Mouse (Mus musculus): ENCODE measurements at regions not wholly inside any gene's neighbourhood (a gene's known extent, or its start where the extent isn't known, plus 50 kb on each side); places are given as distances from the start of the nearest gene placed in this dataset.
A peak's percentile ranks its signal among the peaks of the same experiment; 100 is the strongest.

DNA sequence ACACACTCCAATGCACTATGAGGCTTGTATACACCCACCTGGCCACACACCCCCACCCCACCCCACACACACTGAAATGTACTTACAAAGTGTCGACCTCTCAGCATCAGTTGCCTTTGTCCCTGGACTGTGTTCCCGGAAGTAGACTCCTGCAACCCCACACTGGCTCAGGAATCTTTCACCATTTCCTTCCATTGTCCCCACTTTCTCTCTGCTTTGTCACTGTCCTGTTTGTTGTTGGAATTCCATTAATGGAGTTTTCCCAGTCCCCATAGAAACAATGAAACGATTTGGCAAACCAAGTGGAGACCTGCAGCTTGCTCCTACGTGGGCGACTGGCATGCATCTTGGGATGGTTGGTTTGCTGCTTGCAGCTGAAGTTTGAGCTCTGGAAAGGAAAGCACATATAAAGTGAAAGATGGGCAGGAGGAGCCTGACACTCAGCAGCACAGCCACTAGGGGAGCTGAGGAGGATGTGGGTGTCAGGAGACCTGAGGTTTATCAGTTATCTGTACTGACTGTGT is 65.2 kb upstream of the Jun start:
- Histone ChIP-seq H3K79me3 (ENCODE audit: low read depth) (no peaks in the 10 kb centered on the region), H3K36me3 (ENCODE audit: control insufficient read depth, insufficient read depth) (no peaks in the 10 kb centered on the region), H3K79me2 (ENCODE audit: control insufficient read depth, insufficient read depth) (no peaks in the 10 kb centered on the region), H3ac (ENCODE audit: control insufficient read depth, insufficient read length, low read depth) (no peak overlapping the region), H3K4me3 (ENCODE audit: insufficient read depth, poor library complexity, severe bottlenecking) (no peak overlapping the region), H3K27me3 (ENCODE audit: control insufficient read depth, insufficient read depth, insufficient read length) (no peaks in the 10 kb centered on the region)
- no peak for TF ChIP-seq MYOD1 (IDR thresholded peaks at IDR 0.05; ENCODE audit: control insufficient read depth, insufficient read length, low read depth)
- TF ChIP-seq FOSL1 (IDR thresholded peaks at IDR 0.05; ENCODE audit: insufficient read depth, low read length, poor library complexity, severe bottlenecking) = no peak
- TF ChIP-seq MYOG (IDR thresholded peaks at IDR 0.05; ENCODE audit: control insufficient read depth, extremely low read depth, insufficient read length) = no peak
- TF ChIP-seq CEBPB (IDR thresholded peaks at IDR 0.05; ENCODE audit: low read depth) = no peak
- no peak for TF ChIP-seq MAX (IDR thresholded peaks at IDR 0.05)
- TF ChIP-seq USF1 (IDR thresholded peaks at IDR 0.05; ENCODE audit: low read depth) = no peak
- no peak for TF ChIP-seq CTCF (IDR thresholded peaks at IDR 0.05; ENCODE audit: control insufficient read depth, insufficient read depth, insufficient read length)

DNA sequence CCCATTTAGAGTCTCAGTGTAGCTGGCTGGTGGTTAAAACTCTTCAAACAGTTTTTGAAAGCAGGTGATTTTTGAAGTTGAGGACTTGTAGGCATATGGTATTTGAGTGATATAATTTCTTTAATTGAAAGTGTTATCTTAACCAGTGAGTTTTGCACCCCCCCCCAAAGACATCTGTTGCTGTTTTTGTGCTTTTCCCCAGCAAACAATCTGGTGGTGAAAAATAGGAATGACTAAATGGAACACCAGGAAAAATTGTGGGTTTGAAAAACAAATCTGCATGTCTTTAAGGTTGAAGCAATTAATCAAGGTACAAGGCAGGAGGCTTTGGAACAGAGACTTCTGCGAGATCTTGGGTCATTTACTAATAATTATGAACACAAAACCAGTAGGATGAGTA is 68.9 kb upstream of the Jun start:
- no peaks in the 10 kb centered on the region for H3K36me3 ChIP-seq (ENCODE audit: control insufficient read depth, insufficient read depth)
- H3K27me3 ChIP-seq (ENCODE audit: control insufficient read depth, insufficient read depth, insufficient read length) = no peaks in the 10 kb centered on the region
- no peak overlapping the region for H3ac ChIP-seq (ENCODE audit: control insufficient read depth, insufficient read length, low read depth)
- no peak for TF ChIP-seq MAX (IDR thresholded peaks at IDR 0.05)
- TF ChIP-seq CTCF (IDR thresholded peaks at IDR 0.05; ENCODE audit: control insufficient read depth, insufficient read depth, insufficient read length) = no peak
- no peak for TF ChIP-seq MYOG (IDR thresholded peaks at IDR 0.05; ENCODE audit: control insufficient read depth, extremely low read depth, insufficient read length)
- no peak for TF ChIP-seq USF1 (IDR thresholded peaks at IDR 0.05; ENCODE audit: low read depth)
- no peaks in the 10 kb centered on the region for H3K79me2 ChIP-seq (ENCODE audit: control insufficient read depth, insufficient read depth)
- H3K79me3 ChIP-seq (ENCODE audit: low read depth) = no peaks in the 10 kb centered on the region
- H3K4me3 ChIP-seq (ENCODE audit: insufficient read depth, poor library complexity, severe bottlenecking) = no peak overlapping the region

- no peak for TF ChIP-seq FOSL1 (IDR thresholded peaks at IDR 0.05; ENCODE audit: insufficient read depth, low read length, poor library complexity, severe bottlenecking)
- no peak for TF ChIP-seq USF1 (IDR thresholded peaks at IDR 0.05; ENCODE audit: low read depth)
- TF ChIP-seq MYOG (IDR thresholded peaks at IDR 0.05; ENCODE audit: control insufficient read depth, extremely low read depth, insufficient read length) = no peak
- no peak for TF ChIP-seq CEBPB (IDR thresholded peaks at IDR 0.05; ENCODE audit: low read depth)
- no peak for TF ChIP-seq MYOD1 (IDR thresholded peaks at IDR 0.05; ENCODE audit: control insufficient read depth, insufficient read length, low read depth)
- no peak for TF ChIP-seq CTCF (IDR thresholded peaks at IDR 0.05; ENCODE audit: control insufficient read depth, insufficient read depth, insufficient read length)
- TF ChIP-seq MAX (IDR thresholded peaks at IDR 0.05) = no peak
- H3K79me3 ChIP-seq (ENCODE audit: low read depth) = no peaks in the 10 kb centered on the region
- H3K36me3 ChIP-seq (ENCODE audit: control insufficient read depth, insufficient read depth) = no peaks in the 10 kb centered on the region
- H3K27me3 ChIP-seq (ENCODE audit: control insufficient read depth, insufficient read depth, insufficient read length) = no peaks in the 10 kb centered on the region
- H3K79me2 ChIP-seq (ENCODE audit: control insufficient read depth, insufficient read depth) = no peaks in the 10 kb centered on the region
- H3ac ChIP-seq (ENCODE audit: control insufficient read depth, insufficient read length, low read depth) = no peak overlapping the region
- no peak overlapping the region for H3K4me3 ChIP-seq (ENCODE audit: insufficient read depth, poor library complexity, severe bottlenecking)
These were observed 73.3 kb upstream of the Jun start for GRCm38 (mm10) chr4:95125346-95125745.

DNA sequence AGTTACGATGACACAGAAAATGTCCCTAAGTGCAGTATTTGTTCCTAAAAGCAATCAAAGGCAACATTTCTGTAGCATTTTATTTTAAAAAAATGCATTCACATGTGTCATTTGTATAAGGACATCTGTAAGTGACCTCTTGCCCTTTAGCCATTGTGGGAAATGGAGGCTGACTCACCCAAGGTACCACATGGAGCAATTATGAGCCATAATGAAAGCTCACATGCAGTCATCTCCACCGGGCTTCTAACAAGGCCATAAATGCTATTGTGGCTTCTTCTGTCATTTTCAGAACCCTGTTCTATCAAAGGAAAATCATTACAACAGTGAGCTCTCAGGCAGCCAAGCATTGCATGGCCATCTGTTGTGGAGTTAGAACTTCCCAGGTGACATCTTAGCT is 75.9 kb upstream of the Jun start:
- no peaks in the 10 kb centered on the region for H3K36me3 ChIP-seq (ENCODE audit: control insufficient read depth, insufficient read depth)
- no peaks in the 10 kb centered on the region for H3K79me3 ChIP-seq (ENCODE audit: low read depth)
- H3ac ChIP-seq (ENCODE audit: control insufficient read depth, insufficient read length, low read depth) = no peak overlapping the region
- no peaks in the 10 kb centered on the region for H3K79me2 ChIP-seq (ENCODE audit: control insufficient read depth, insufficient read depth)
- no peaks in the 10 kb centered on the region for H3K27me3 ChIP-seq (ENCODE audit: control insufficient read depth, insufficient read depth, insufficient read length)
- TF ChIP-seq CTCF (IDR thresholded peaks at IDR 0.05; ENCODE audit: control insufficient read depth, insufficient read depth, insufficient read length) (no peak), MAX (IDR thresholded peaks at IDR 0.05) (peak; percentile 79), FOSL1 (IDR thresholded peaks at IDR 0.05; ENCODE audit: insufficient read depth, low read length, poor library complexity, severe bottlenecking) (peak; percentile 44), CEBPB (IDR thresholded peaks at IDR 0.05; ENCODE audit: low read depth) (no peak), MYOD1 (IDR thresholded peaks at IDR 0.05; ENCODE audit: control insufficient read depth, insufficient read length, low read depth) (no peak), MYOG (IDR thresholded peaks at IDR 0.05; ENCODE audit: control insufficient read depth, extremely low read depth, insufficient read length) (no peak), USF1 (IDR thresholded peaks at IDR 0.05; ENCODE audit: low read depth) (peak; percentile 4)
- no peak overlapping the region for H3K4me3 ChIP-seq (ENCODE audit: insufficient read depth, poor library complexity, severe bottlenecking)

DNA sequence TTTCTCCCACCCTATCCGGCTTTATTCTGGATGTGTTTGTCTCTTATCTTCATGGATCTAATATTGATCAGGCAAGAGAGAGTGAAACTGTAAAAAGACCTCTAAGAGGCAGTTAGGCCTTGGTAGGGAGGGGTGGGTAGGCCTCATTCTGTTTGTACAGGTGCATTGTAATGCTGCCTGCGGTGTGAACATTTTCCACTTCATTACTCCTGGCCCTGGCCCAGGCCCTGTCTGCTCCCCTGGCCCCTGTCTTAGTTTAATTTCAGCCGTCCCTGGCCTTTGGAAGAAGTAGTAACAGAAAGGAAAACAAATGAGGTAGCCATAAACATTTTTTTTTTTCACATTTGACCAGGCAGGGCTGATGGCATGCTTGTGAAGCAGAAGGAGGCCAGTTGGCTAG is 81.8 kb upstream of the Jun start:
- no peak for TF ChIP-seq MYOG (IDR thresholded peaks at IDR 0.05; ENCODE audit: control insufficient read depth, extremely low read depth, insufficient read length)
- no peak for TF ChIP-seq CTCF (IDR thresholded peaks at IDR 0.05; ENCODE audit: control insufficient read depth, insufficient read depth, insufficient read length)
- no peak for TF ChIP-seq USF1 (IDR thresholded peaks at IDR 0.05; ENCODE audit: low read depth)
- TF ChIP-seq FOSL1 (IDR thresholded peaks at IDR 0.05; ENCODE audit: insufficient read depth, low read length, poor library complexity, severe bottlenecking) = no peak
- no peak for TF ChIP-seq CEBPB (IDR thresholded peaks at IDR 0.05; ENCODE audit: low read depth)
- TF ChIP-seq MAX (IDR thresholded peaks at IDR 0.05) = no peak
- TF ChIP-seq MYOD1 (IDR thresholded peaks at IDR 0.05; ENCODE audit: control insufficient read depth, insufficient read length, low read depth) = no peak
- Histone ChIP-seq H3K79me2 (ENCODE audit: control insufficient read depth, insufficient read depth) (no peaks in the 10 kb centered on the region), H3K4me3 (ENCODE audit: insufficient read depth, poor library complexity, severe bottlenecking) (no peak overlapping the region), H3K36me3 (ENCODE audit: control insufficient read depth, insufficient read depth) (no peaks in the 10 kb centered on the region), H3K79me3 (ENCODE audit: low read depth) (no peaks in the 10 kb centered on the region), H3ac (ENCODE audit: control insufficient read depth, insufficient read length, low read depth) (no peak overlapping the region), H3K27me3 (ENCODE audit: control insufficient read depth, insufficient read depth, insufficient read length) (no peaks in the 10 kb centered on the region)

GRCm38 (mm10) chr4:95134611-95135010 is 82.6 kb upstream of the Jun start:
- Histone ChIP-seq H3ac (ENCODE audit: control insufficient read depth, insufficient read length, low read depth) (no peak overlapping the region), H3K79me3 (ENCODE audit: low read depth) (no peaks in the 10 kb centered on the region), H3K4me3 (ENCODE audit: insufficient read depth, poor library complexity, severe bottlenecking) (no peak overlapping the region), H3K79me2 (ENCODE audit: control insufficient read depth, insufficient read depth) (no peaks in the 10 kb centered on the region), H3K27me3 (ENCODE audit: control insufficient read depth, insufficient read depth, insufficient read length) (no peaks in the 10 kb centered on the region), H3K36me3 (ENCODE audit: control insufficient read depth, insufficient read depth) (no peaks in the 10 kb centered on the region)
- no peak for TF ChIP-seq MAX (IDR thresholded peaks at IDR 0.05)
- no peak for TF ChIP-seq FOSL1 (IDR thresholded peaks at IDR 0.05; ENCODE audit: insufficient read depth, low read length, poor library complexity, severe bottlenecking)
- no peak for TF ChIP-seq MYOD1 (IDR thresholded peaks at IDR 0.05; ENCODE audit: control insufficient read depth, insufficient read length, low read depth)
- no peak for TF ChIP-seq CTCF (IDR thresholded peaks at IDR 0.05; ENCODE audit: control insufficient read depth, insufficient read depth, insufficient read length)
- no peak for TF ChIP-seq USF1 (IDR thresholded peaks at IDR 0.05; ENCODE audit: low read depth)
- no peak for TF ChIP-seq MYOG (IDR thresholded peaks at IDR 0.05; ENCODE audit: control insufficient read depth, extremely low read depth, insufficient read length)
- no peak for TF ChIP-seq CEBPB (IDR thresholded peaks at IDR 0.05; ENCODE audit: low read depth)
